Mouse (Mus musculus): Measurements from ENCODE around the gene Gstk1. TPM values are rescaled to one million over a fixed set of nuclear protein-coding genes. Genes with fewer than 3 reads are reported as not detected.

The Gstk1 gene
- 0.26 TPM in 1 of 2 replicates, not detected in the other for polyA plus RNA-seq (2012; ENCODE audit: low replicate concordance)

GRCm38 (mm10) chr6:42245711-42246353 lies at the start of gene Gstk1:
Gstk1 (plus strand) TSS chr6:42245935.

GRCm38 (mm10) chr6:42215028-42215427 lies 30.7 kb upstream of the Gstk1 start, which contains the start of gene Tas2r144:
Tas2r144 (plus strand) TSS chr6:42215328.

GRCm38 (mm10) chr6:42261524-42262170 lies 15.9 kb downstream of the Gstk1 start, which contains the start of gene Tmem139:
Tmem139 (plus strand) TSS chr6:42261970.

GRCm38 (mm10) chr6:42264626-42265312 lies 19.0 kb downstream of the Gstk1 start, which contains the start of gene Casp2:
Casp2 (plus strand) TSS chr6:42264985.

GRCm38 (mm10) chr6:42286448-42286847 lies 40.7 kb downstream of the Gstk1 start, which contains the start of gene Clcn1:
Clcn1 (plus strand) TSS chr6:42286685.

Other genes with a start within 250 kb of the Gstk1 start
- not detected in 2 replicates for gene Sva, start 207.5 kb upstream of the Gstk1 start, polyA plus RNA-seq (2012; ENCODE audit: low replicate concordance)
- not detected in 2 replicates for gene Tas2r139, start 105.0 kb upstream of the Gstk1 start, polyA plus RNA-seq (2012; ENCODE audit: low replicate concordance)
- not detected in 2 replicates for gene Tas2r144, start 30.6 kb upstream of the Gstk1 start, polyA plus RNA-seq (2012; ENCODE audit: low replicate concordance)
- gene Tmem139, start 16.0 kb downstream of the Gstk1 start, polyA plus RNA-seq (2012; ENCODE audit: low replicate concordance): not detected in 2 replicates
- 2.2 and 3.8 TPM in 2 replicates for gene Casp2, start 19.1 kb downstream of the Gstk1 start, polyA plus RNA-seq (2012; ENCODE audit: low replicate concordance)
- 0.10 and 0.16 TPM in 2 replicates for gene Clcn1, start 40.8 kb downstream of the Gstk1 start, polyA plus RNA-seq (2012; ENCODE audit: low replicate concordance)
- gene Fam131b, start 78.7 kb downstream of the Gstk1 start, polyA plus RNA-seq (2012; ENCODE audit: low replicate concordance): not detected in 2 replicates
- gene Zyx, start 103.7 kb downstream of the Gstk1 start, polyA plus RNA-seq (2012; ENCODE audit: low replicate concordance): 283 and 580 TPM in 2 replicates
- not detected in 2 replicates for gene Epha1, start 127.3 kb downstream of the Gstk1 start, polyA plus RNA-seq (2012; ENCODE audit: low replicate concordance)
- gene Tas2r143, start 154.3 kb downstream of the Gstk1 start, polyA plus RNA-seq (2012; ENCODE audit: low replicate concordance): not detected in 2 replicates
- gene Tas2r135, start 159.5 kb downstream of the Gstk1 start, polyA plus RNA-seq (2012; ENCODE audit: low replicate concordance): not detected in 2 replicates
- gene Tas2r126, start 188.6 kb downstream of the Gstk1 start, polyA plus RNA-seq (2012; ENCODE audit: low replicate concordance): not detected in 2 replicates
- gene Olfr458, start 219.3 kb downstream of the Gstk1 start, polyA plus RNA-seq (2012; ENCODE audit: low replicate concordance): not detected in 2 replicates
- gene Olfr457, start 230.4 kb downstream of the Gstk1 start, polyA plus RNA-seq (2012; ENCODE audit: low replicate concordance): not detected in 2 replicates
- gene Olfr456, start 241.3 kb downstream of the Gstk1 start, polyA plus RNA-seq (2012; ENCODE audit: low replicate concordance): not detected in 2 replicates

Measured in leukemia stem cell, adult 10-12 weeks (primary cell).